Mouse (Mus musculus) neural tube, embryonic 13.5 days (tissue): ENCODE measurements at regions not wholly inside any gene's neighbourhood (a gene's known extent, or its start where the extent isn't known, plus 50 kb on each side); places are given as distances from the start of the nearest gene placed in this dataset.

Experiments
- ATAC-seq: fragments of 200-750 bp; cut with Nextera tagmentation; 2 replicates; pipeline ENCODE4 v1.8.0; 2017; ENCODE audit warnings: low read depth, mild to moderate bottlenecking, moderate TSS enrichment, moderate library complexity
- H3K27ac ChIP-seq: fragments of 300-500 bp; sonication (generic); replicated peaks from 2 replicates; pipeline ENCODE4 v1.5.1; 2015; ENCODE audit warnings: moderate library complexity, mild to moderate bottlenecking, inconsistent platforms
- H3K27me3 ChIP-seq: fragments of 300-500 bp; sonication (generic); 2 replicates; pipeline ENCODE4 v1.6.1; 2015; ENCODE audit warnings: mild to moderate bottlenecking, inconsistent platforms
- H3K36me3 ChIP-seq: fragments of 300-500 bp; sonication (generic); 2 replicates; pipeline ENCODE4 v1.6.1; 2015; ENCODE audit warnings: mild to moderate bottlenecking, inconsistent platforms
- H3K4me1 ChIP-seq: fragments of 300-500 bp; sonication (generic); replicated peaks from 2 replicates; pipeline ENCODE4 v1.6.1; 2015; ENCODE audit warnings: inconsistent platforms
- H3K4me2 ChIP-seq: fragments of 300-500 bp; sonication (generic); 2 replicates; pipeline ENCODE4 v1.6.1; 2015; ENCODE audit warnings: inconsistent platforms, mild to moderate bottlenecking, moderate library complexity
- H3K4me3 ChIP-seq: fragments of 300-500 bp; sonication (generic); 2 replicates; pipeline ENCODE4 v1.5.1; 2015; ENCODE audit warnings: mild to moderate bottlenecking, inconsistent platforms
- H3K9ac ChIP-seq: fragments of 300-500 bp; sonication (generic); 2 replicates; pipeline ENCODE4 v1.6.1; 2015; ENCODE audit warnings: moderate library complexity, mild to moderate bottlenecking, inconsistent platforms
- H3K9me3 ChIP-seq: fragments of 300-500 bp; sonication (generic); 2 replicates; pipeline ENCODE4 v1.6.1; 2016; ENCODE audit warnings: inconsistent platforms
- WGBS: fragments of 180-500 bp; shearing (Covaris S2); methylation state at CpG from one replicate; pipeline ENCODE4 v1.1.7; 2015; 5-methylcytosine and 5-hydroxymethylcytosine counted together

- Histone ChIP-seq H3K27ac (no peak overlapping the region), H3K4me1 (no peaks in the 10 kb centered on the region), H3K9me3 (no peaks in the 10 kb centered on the region), H3K36me3 (no peaks in the 10 kb centered on the region), H3K4me3 (no peak overlapping the region), H3K27me3 (no peaks in the 10 kb centered on the region), H3K9ac (no peak overlapping the region), H3K4me2 (no peak overlapping the region)
- ATAC-seq, result peak; percentile 43; the same call in 1 of the 2 replicates
- WGBS, result 29% methylated on average over 1 of the region's 1 CpGs
Observed at GRCm38 (mm10) chr1:103246649-103247048, 1521.7 kb upstream of the Cdh20 start.
